Mouse (Mus musculus): ENCODE data around the gene Spdl1.

- no peak for TF ChIP-seq CTCF (IDR thresholded peaks at IDR 0.05; ENCODE audit: extremely low read depth, insufficient read depth, low read length)
- no peak for TF ChIP-seq POLR2A (IDR thresholded peaks at IDR 0.05; ENCODE audit: extremely low read depth, insufficient read depth, low read length)
Measured at GRCm38 (mm10) chr11:34865181-34865580, 31.7 kb upstream of the Spdl1 start.
